Mouse (Mus musculus) liver, embryonic 11.5 days (tissue): Measurements from ENCODE around the gene Angel2. TPM values are rescaled to one million over a fixed set of nuclear protein-coding genes. Genes with fewer than 3 reads are reported as not detected.

ENCODE experiments used
- ATAC-seq: fragments of 200-750 bp; cut with Nextera tagmentation; replicated peaks from 2 replicates; pipeline ENCODE4 v1.8.0; 2017; ENCODE audit warnings: moderate number of reproducible peaks, mild to moderate bottlenecking, moderate TSS enrichment, moderate library complexity; ENCODE audit not compliant: low FRiP score
- DNase-seq: peaks from one replicate; pipeline ENCODE4 v3.0.0-alpha.2; 2017; ENCODE audit warnings: low spot score
- H3K27ac ChIP-seq: fragments of 300-500 bp; sonication (generic); 2 replicates; pipeline ENCODE4 v1.5.1; 2014; ENCODE audit warnings: mild to moderate bottlenecking, low read depth, low read length, control low read depth
- H3K27me3 ChIP-seq: fragments of 300-500 bp; sonication (generic); replicated peaks from 2 replicates; pipeline ENCODE4 v1.6.1; 2014; ENCODE audit warnings: low read length, mixed read lengths; ENCODE audit not compliant: control insufficient read depth, insufficient read depth
- H3K36me3 ChIP-seq: fragments of 300-500 bp; sonication (generic); 2 replicates; pipeline ENCODE4 v1.6.1; 2014; ENCODE audit warnings: mild to moderate bottlenecking, low read length, moderate library complexity, mixed read lengths; ENCODE audit not compliant: control insufficient read depth, insufficient read depth
- H3K4me1 ChIP-seq: fragments of 300-500 bp; sonication (generic); replicated peaks from 2 replicates; pipeline ENCODE4 v1.6.1; 2014; ENCODE audit warnings: low read length, mixed read lengths; ENCODE audit not compliant: control insufficient read depth, insufficient read depth
- H3K4me2 ChIP-seq: fragments of 300-500 bp; sonication (generic); 2 replicates; pipeline ENCODE4 v1.6.1; 2014; ENCODE audit warnings: mild to moderate bottlenecking, control low read depth, moderate library complexity
- H3K4me3 ChIP-seq: fragments of 300-500 bp; sonication (generic); 2 replicates; pipeline ENCODE4 v1.5.1; 2014; ENCODE audit warnings: low read depth, low read length, control low read depth
- H3K9ac ChIP-seq: fragments of 300-500 bp; sonication (generic); 2 replicates; pipeline ENCODE4 v1.6.1; 2014; ENCODE audit warnings: low read depth, low read length, control low read depth
- H3K9me3 ChIP-seq: fragments of 300-500 bp; sonication (generic); 2 replicates; pipeline ENCODE4 v1.6.1; 2016; ENCODE audit warnings: low read length, inconsistent platforms, mixed read lengths; ENCODE audit not compliant: control insufficient read depth
- WGBS: fragments of 180-500 bp; shearing (Covaris S2); extraction: QIAGEN DNeasy Blood & Tissue Kit; methylation state at CpG from one replicate; pipeline ENCODE4 v1.1.7; 2014; 5-methylcytosine and 5-hydroxymethylcytosine counted together
- polyA plus RNA-seq: library from polyadenylated mRNA; unstranded; fragments of >200 nt; fragmentation: Nextera tagmentation; extraction: Ambion mirVana; gene quantifications from 2 replicates; pipeline ENCODE4 v1.2.1, GENCODE M21; 2014

Gene Angel2
- polyA plus RNA-seq, 1 experiment from 2014 or later = 32.1 TPM

- WGBS = 84% methylated on average over 5 of the region's 5 CpGs
- Histone ChIP-seq H3K36me3 (peaks cover 9% of the 10 kb centered on the region), H3K4me2 (no peak overlapping the region)
Observed at GRCm38 (mm10) chr1:190947986-190948385, 23.1 kb downstream of the Angel2 start.

GRCm38 (mm10) chr1:190948439-190948838 lies 23.5 kb downstream of the Angel2 start:
- H3K27ac ChIP-seq = no peak overlapping the region
- no peak overlapping the region for H3K4me2 ChIP-seq
- H3K27me3 ChIP-seq = no peaks in the 10 kb centered on the region
- no peaks in the 10 kb centered on the region for H3K9me3 ChIP-seq
- no peak overlapping the region for H3K4me3 ChIP-seq
- H3K4me1 ChIP-seq = no peaks in the 10 kb centered on the region
- H3K9ac ChIP-seq = no peak overlapping the region
- peaks cover 9% of the 10 kb centered on the region; the same call in 1 of the 2 replicates for H3K36me3 ChIP-seq
- 91% methylated on average over 7 of the region's 7 CpGs for WGBS
- DNase-seq = no peak
- no peak for ATAC-seq

More at GRCm38 (mm10) chr1:190947986-190948385, 23.1 kb downstream of the Angel2 start:
- H3K4me1 ChIP-seq = no peaks in the 10 kb centered on the region
- H3K9me3 ChIP-seq = no peaks in the 10 kb centered on the region
- H3K4me3 ChIP-seq = no peak overlapping the region
- no peak overlapping the region for H3K27ac ChIP-seq
- H3K9ac ChIP-seq = no peak overlapping the region
- no peak for DNase-seq
- H3K27me3 ChIP-seq = no peaks in the 10 kb centered on the region
- no peak for ATAC-seq

- H3K4me1 ChIP-seq = no peaks in the 10 kb centered on the region
- no peak for DNase-seq
- no peak for ATAC-seq
- no peak overlapping the region for H3K4me2 ChIP-seq
- no peaks in the 10 kb centered on the region for H3K9me3 ChIP-seq
- no peak overlapping the region for H3K4me3 ChIP-seq
- no peak overlapping the region for H3K27ac ChIP-seq
- H3K36me3 ChIP-seq = peaks cover 9% of the 10 kb centered on the region; the same call in 1 of the 2 replicates
- no peak overlapping the region for H3K9ac ChIP-seq
- no peaks in the 10 kb centered on the region for H3K27me3 ChIP-seq
- WGBS = 89% methylated on average over 17 of the region's 17 CpGs
Observed at GRCm38 (mm10) chr1:190948846-190949245, 23.9 kb downstream of the Angel2 start.

GRCm38 (mm10) chr1:190951014-190951413 lies 26.1 kb downstream of the Angel2 start:
- H3K27ac ChIP-seq = no peak overlapping the region
- DNase-seq (no peak), ATAC-seq (no peak)
- no peak overlapping the region for H3K4me2 ChIP-seq
- H3K9ac ChIP-seq = no peak overlapping the region
- no peak overlapping the region for H3K4me3 ChIP-seq
- H3K36me3 ChIP-seq = peaks cover 7% of the 10 kb centered on the region; the same call in 1 of the 2 replicates
- no peaks in the 10 kb centered on the region for H3K4me1 ChIP-seq
- no peaks in the 10 kb centered on the region for H3K9me3 ChIP-seq
- WGBS = 77% methylated on average over 5 of the region's 5 CpGs
- H3K27me3 ChIP-seq = no peaks in the 10 kb centered on the region

GRCm38 (mm10) chr1:190953009-190953408 lies 28.1 kb downstream of the Angel2 start:
- Histone ChIP-seq H3K27me3 (no peaks in the 10 kb centered on the region), H3K4me3 (no peak overlapping the region), H3K4me2 (no peak overlapping the region), H3K4me1 (no peaks in the 10 kb centered on the region), H3K36me3 (peaks cover 7% of the 10 kb centered on the region; the same call in 1 of the 2 replicates), H3K27ac (no peak overlapping the region), H3K9me3 (no peaks in the 10 kb centered on the region), H3K9ac (no peak overlapping the region)
- no peak for DNase-seq
- WGBS = 70% methylated on average over 3 of the region's 3 CpGs
- ATAC-seq = no peak

GRCm38 (mm10) chr1:190958821-190959220 lies 33.9 kb downstream of the Angel2 start:
- H3K9me3 ChIP-seq = no peaks in the 10 kb centered on the region
- no peak overlapping the region for H3K9ac ChIP-seq
- H3K27ac ChIP-seq = no peak overlapping the region
- H3K36me3 ChIP-seq = no peaks in the 10 kb centered on the region
- H3K4me3 ChIP-seq = no peak overlapping the region
- DNase-seq = no peak
- no peak overlapping the region for H3K4me2 ChIP-seq
- ATAC-seq = peak; percentile 57; the same call in 1 of the 2 replicates
- H3K27me3 ChIP-seq = no peaks in the 10 kb centered on the region
- H3K4me1 ChIP-seq = no peaks in the 10 kb centered on the region
- WGBS = 36% methylated on average over 5 of the region's 5 CpGs

GRCm38 (mm10) chr1:190962760-190963159 lies 37.8 kb downstream of the Angel2 start:
- WGBS = 95% methylated on average over 3 of the region's 3 CpGs
- Histone ChIP-seq H3K4me2 (no peak overlapping the region), H3K27ac (no peak overlapping the region), H3K36me3 (no peaks in the 10 kb centered on the region), H3K4me3 (no peak overlapping the region), H3K4me1 (no peaks in the 10 kb centered on the region), H3K27me3 (no peaks in the 10 kb centered on the region), H3K9me3 (no peaks in the 10 kb centered on the region), H3K9ac (no peak overlapping the region)
- ATAC-seq (no peak), DNase-seq (no peak)

GRCm38 (mm10) chr1:190964992-190965780 lies 40.3 kb downstream of the Angel2 start:
- Histone ChIP-seq H3K36me3 (peaks cover 4% of the 10 kb centered on the region), H3K4me3 (no peak overlapping the region), H3K27me3 (no peaks in the 10 kb centered on the region), H3K27ac (no peak overlapping the region), H3K9ac (no peak overlapping the region), H3K9me3 (no peaks in the 10 kb centered on the region), H3K4me1 (no peaks in the 10 kb centered on the region), H3K4me2 (no peak overlapping the region)
- DNase-seq (no peak), ATAC-seq (no peak)
- 77% methylated on average over 15 of the region's 15 CpGs for WGBS

- no peak overlapping the region for H3K27ac ChIP-seq
- no peak for ATAC-seq
- no peak for DNase-seq
- H3K36me3 ChIP-seq = peaks cover 4% of the 10 kb centered on the region
- no peak overlapping the region for H3K4me3 ChIP-seq
- no peak overlapping the region for H3K4me2 ChIP-seq
- no peaks in the 10 kb centered on the region for H3K9me3 ChIP-seq
- H3K27me3 ChIP-seq = no peaks in the 10 kb centered on the region
- 90% methylated on average over 7 of the region's 7 CpGs for WGBS
- no peak overlapping the region for H3K9ac ChIP-seq
- no peaks in the 10 kb centered on the region for H3K4me1 ChIP-seq
Observed at GRCm38 (mm10) chr1:190968010-190968409, 43.1 kb downstream of the Angel2 start.
